Mouse (Mus musculus) CD4-positive, CD25-positive, alpha-beta regulatory T cell, adult 2 months (primary cell): Measurements from ENCODE around the gene Gm42878.
"Not testable (repeated sequence)": the region's sequence is repeated elsewhere in the genome, so short reads cannot be mapped to it uniquely, and the experiment has no call there.

Experiments
- DNase-seq: peaks from one replicate; pipeline ENCODE4 v3.0.0-alpha.2; 2012; ENCODE audit warnings: low read depth, low spot score

Gene Gm42878

DNA sequence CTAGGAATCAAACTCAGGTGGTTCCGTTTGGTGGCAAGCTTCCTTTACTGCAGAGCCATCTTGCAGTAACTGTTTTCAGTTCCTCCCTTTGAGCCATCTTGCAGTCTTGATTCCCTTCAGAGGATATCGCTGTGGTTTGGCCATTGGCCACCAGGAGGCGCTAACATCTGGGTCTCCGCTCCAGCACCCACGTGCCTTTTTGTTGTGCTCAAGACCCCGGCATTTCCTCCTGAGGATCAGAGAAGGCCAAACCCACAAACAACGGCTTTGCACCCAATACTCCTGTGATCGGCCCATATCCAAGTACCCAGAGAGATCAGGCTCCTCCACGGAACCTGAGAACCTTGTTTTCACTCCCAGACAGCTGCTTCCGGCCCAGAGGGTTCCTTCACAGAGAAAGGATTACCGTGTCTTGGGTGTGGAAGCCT lies 19.2 kb upstream of the Gm42878 start:
- DNase-seq = peak; percentile 92

- peak; percentile 21 for DNase-seq
Observed at GRCm38 (mm10) chr5:121562436-121562835, 17.2 kb upstream of the Gm42878 start.

DNA sequence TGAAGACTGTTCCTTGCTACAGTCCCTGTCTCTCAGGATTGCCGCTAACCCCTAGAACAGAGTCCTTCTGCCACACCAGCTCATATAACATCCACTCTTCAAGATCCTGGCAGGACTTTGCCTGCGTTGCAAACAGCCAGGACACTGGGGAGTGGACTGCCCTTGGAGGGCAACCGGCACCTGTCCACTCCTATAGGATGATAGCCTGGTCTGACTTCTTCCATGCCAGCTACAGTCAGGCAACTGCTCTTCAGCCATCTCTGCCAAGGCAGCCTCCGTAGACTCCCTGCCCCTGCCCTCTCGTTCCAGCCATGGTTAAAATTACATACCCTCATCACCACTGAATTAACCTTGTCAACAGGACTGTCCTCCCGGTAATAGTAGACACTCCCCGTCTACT lies 3.9 kb upstream of the Gm42878 start:
- no peak for DNase-seq

DNA sequence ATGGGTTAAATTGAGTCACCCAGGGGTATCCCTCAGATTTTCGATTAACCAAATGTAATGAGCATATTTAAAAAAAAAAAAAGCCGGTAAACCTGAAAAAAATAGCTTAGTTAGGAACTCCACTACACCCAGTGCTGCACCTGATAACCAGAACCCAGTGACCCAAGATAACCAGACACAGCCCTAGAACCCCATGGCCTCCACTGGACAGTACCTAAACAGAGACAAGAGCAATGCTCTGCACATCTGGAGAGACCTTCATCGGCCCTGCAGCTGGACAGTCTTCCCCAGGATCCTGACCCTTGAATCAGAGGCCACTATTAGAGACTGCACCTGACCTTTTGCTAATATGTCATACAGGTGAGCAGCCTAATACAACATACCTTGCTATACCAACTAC lies 1.8 kb upstream of the Gm42878 start:
- no peak for DNase-seq

- DNase-seq = peak; percentile 72
Observed at GRCm38 (mm10) chr5:121546530-121546895, 1.2 kb upstream of the Gm42878 start.

DNA sequence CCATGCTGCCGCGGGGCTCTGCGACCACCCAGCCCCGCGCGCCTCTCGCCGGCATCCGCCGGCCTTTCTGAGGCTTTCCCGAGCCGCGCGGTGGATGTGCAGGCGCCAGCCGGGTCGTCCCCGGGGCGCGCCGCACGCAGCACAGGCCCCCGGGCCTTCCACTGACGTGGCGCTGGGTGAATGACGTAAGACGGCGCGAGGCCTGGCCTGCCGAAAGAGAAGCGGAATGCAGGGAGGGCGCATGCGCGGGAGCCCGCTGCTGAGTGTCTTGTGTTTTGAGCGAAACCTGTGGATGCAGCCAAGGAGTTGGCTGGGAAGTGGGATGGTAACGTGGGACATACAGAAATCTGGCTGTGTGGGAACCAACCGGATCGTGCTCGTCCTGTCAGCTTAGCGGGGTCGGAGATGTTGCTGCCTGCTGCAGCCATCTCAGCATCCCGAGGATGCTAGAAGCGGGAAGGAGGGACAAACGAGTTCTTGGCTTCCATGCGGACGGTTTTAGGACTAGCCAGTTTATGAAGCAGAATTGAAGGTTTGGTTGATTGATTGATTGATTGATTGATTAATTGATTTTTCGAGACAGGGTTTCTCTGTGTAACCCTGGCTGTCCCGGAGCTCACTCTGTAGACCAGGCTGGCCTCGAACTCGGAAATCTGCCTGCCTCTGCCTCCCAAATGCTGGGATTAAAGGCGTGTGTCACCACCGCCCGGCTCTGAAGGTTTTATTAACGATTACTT lies 679 bp upstream of the Gm42878 start, which contains the start of gene Mapkapk5:
TSS of gene Mapkapk5 (minus strand) at position 113 of the 737 bp plus-strand sequence.
- peak; percentile 98 for DNase-seq

- DNase-seq = no peak
Observed at GRCm38 (mm10) chr5:121543370-121543769, 1.9 kb downstream of the Gm42878 start.

GRCm38 (mm10) chr5:121541235-121541634 lies 4.0 kb downstream of the Gm42878 start:
- peak; percentile 22 for DNase-seq

- DNase-seq = no peak
Observed at GRCm38 (mm10) chr5:121540066-121540465, 5.2 kb downstream of the Gm42878 start.

DNA sequence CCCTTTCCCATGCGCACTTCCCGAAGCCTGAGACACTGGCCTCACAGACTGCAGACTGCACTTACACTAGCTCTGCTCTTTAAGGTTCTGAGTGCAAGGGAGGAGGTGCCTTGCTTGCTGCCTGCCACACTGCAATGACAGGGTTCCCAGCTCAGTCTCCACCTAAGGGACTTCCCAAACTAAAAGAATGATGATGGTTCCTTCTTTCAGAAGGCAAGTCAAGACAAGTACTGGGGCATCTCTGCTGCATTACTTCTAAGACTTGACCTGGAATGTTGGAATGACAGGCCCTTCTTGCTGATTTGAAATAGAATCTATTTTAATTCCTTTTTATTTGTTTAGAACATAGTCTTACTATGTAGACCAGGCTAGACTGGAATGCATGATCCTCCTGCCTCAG lies 7.7 kb downstream of the Gm42878 start:
- no peak for DNase-seq

GRCm38 (mm10) chr5:121536921-121537555 lies 8.2 kb downstream of the Gm42878 start:
- no peak for DNase-seq

GRCm38 (mm10) chr5:121535116-121535515 lies 10.2 kb downstream of the Gm42878 start:
- no peak for DNase-seq

- DNase-seq = peak; percentile 55
Observed at GRCm38 (mm10) chr5:121534521-121534920, 10.8 kb downstream of the Gm42878 start.

DNA sequence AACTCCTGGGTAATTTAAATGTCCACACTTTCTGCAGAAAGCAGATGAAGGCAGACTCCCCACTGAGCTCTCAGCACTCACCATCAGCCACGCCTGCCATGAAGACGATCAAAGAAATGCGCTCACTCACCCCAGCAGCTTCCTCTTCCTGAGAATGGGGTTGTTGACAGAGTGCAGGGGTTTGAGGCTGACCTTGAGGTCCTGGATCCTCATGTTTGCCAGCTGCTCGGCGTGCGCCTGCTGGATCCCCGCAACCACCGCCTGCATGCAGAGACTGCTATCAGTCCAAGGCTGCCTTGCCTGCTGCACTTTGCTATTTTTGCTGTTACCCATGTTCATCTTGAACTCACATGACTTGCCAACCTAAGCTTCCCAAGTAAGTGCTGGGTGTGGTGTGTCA lies 18.3 kb downstream of the Gm42878 start:
- DNase-seq = no peak

DNA sequence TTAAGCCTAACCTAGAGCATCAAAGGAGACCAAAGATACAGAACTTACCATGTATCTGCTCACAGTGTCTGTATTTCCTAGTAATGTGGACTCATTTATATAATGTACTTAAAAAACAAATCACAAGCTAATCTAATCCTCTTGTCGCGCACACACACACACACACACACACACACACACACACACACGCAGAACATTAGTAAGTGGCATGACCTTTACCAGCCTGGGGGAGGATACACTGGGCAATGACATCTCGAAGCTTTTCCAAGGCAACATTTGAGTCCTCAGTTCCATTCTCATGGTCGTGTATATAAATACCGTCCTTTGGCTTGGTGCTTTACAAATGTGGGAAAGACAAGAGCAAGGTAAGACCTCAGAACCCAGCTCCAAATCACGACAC lies 18.8 kb downstream of the Gm42878 start:
- no peak for DNase-seq

GRCm38 (mm10) chr5:121525774-121526450 lies 19.4 kb downstream of the Gm42878 start:
- no peak for DNase-seq

DNA sequence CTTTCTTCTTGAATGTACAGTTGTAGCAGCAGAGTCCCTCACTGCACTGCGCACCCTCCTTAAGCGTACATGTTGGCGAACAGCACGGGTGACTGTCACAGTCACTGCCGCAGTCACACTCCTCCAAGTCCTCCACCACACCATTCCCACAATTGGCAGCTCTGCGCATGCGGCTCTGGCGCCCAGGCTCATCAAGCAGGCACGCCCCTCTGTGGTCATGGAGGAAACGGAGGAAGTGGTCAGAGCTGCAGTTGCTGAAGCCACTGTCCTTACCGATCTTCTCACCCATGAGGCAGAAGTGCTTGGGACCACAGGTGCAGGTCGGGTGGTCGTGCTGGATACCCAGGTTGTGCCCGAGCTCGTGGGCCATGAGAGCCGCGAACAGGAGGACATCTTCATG lies 25.5 kb downstream of the Gm42878 start:
- not testable (repeated sequence) for DNase-seq

DNA sequence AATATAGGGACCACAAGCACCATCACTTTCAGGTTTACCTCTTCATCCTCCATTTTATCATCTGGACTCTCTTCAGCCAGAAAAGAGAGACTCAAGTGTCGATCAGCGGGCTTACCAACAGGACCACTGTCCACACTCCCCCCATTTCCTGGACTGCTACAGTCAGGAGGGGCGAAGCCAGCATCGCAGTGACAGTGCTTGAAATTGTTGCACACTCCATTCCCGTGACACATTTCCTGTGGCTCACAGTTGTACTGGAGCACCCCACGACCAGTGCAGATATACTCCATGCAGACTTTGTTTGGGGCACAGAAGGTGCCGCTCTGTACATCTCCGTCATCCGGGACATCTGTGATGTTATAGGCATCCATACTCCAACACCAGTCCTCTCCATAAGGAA lies 26.3 kb downstream of the Gm42878 start:
- no peak for DNase-seq

- DNase-seq = no peak
Observed at GRCm38 (mm10) chr5:121510009-121510408, 35.3 kb downstream of the Gm42878 start.

GRCm38 (mm10) chr5:121506846-121507245 lies 38.4 kb downstream of the Gm42878 start:
- DNase-seq = no peak

- DNase-seq = peak; percentile 5
Observed at GRCm38 (mm10) chr5:121503231-121503630, 42.1 kb downstream of the Gm42878 start, which contains the start of gene Adam1b. Gene Adam1b (minus strand): TSS chr5:121503435.

DNA sequence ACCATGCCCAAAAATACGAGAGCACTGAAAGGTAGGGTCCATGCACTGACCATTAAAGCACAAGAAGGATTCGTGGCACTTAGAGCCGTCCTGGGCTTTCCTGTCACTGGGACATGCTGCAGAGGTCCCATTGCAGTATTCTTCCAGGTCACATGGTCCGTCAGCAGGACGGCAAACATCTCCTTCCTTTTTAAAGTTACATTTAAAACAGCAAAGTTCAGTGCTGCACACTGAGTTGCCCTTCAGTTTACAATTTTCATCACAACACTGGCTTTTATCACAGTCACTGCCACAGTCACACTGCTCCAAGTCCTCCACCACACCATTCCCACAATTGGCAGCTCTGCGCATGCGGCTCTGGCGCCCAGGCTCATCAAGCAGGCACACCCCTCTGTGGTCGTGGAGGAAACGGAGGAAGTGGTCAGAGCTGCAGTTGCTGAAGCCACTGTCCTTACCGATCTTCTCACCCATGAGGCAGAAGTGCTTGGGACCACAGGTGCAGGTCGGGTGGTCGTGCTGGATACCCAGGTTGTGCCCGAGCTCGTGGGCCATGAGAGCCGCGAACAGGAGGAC lies 43.8 kb downstream of the Gm42878 start:
- DNase-seq = not testable (repeated sequence)
